Comparison of ENCODE assay signal across 28 mouse cellular contexts in genomic region chr11:79207691-79208090, GRCm38 (mm10). TPM values are rescaled to one million over a fixed set of nuclear protein-coding genes. Genes with fewer than 3 reads are reported as not detected.
DNase-seq lines count a peak whose midpoint lies in the region; ATAC-seq and TF ChIP-seq lines count a peak whose summit lies in the region.
"Had no signal": no experiment of that assay in that cellular context is flagged by ENCODE, and none has a peak within 500 bp of the region (broad histone marks: within the 10 kb centered on the region; RNA-seq: fewer than 3 reads in every experiment).

No protein-coding gene starts in this region.

- H3K4me1 ChIP-seq in bone marrow macrophage, adult 2 months (ENCODE audit: control insufficient read depth, insufficient read depth, low read length) = peaks cover 35% of the 10 kb centered on the region
- no peaks in the 10 kb centered on the region for H3K4me1 ChIP-seq in forebrain, embryonic 10.5 days
- no peaks in the 10 kb centered on the region for H3K4me1 ChIP-seq in forebrain, embryonic 16.5 days (replicated peaks; ENCODE audit: control insufficient read depth, insufficient read depth, low read length)
- H3K4me1 ChIP-seq: forebrain, embryonic 13.5 days; limb, embryonic 15.5 days; midbrain, embryonic 10.5 days had no signal

- WGBS in forebrain, embryonic 10.5 days = 85% methylated on average over 10 of the region's 10 CpGs
- WGBS in forebrain, embryonic 16.5 days = 85% methylated on average over 10 of the region's 10 CpGs

- H3K36me3 ChIP-seq in forebrain, embryonic 10.5 days (replicated peaks) = no peaks in the 10 kb centered on the region
- H3K36me3 ChIP-seq in forebrain, embryonic 16.5 days (ENCODE audit: control insufficient read depth, insufficient read depth) = no peaks in the 10 kb centered on the region
- H3K36me3 ChIP-seq: embryonic facial prominence, embryonic 13.5 days; heart, embryonic 12.5 days; hindbrain, embryonic 10.5 days; limb, embryonic 15.5 days; midbrain, embryonic 10.5 days had no signal

- no peak overlapping the region for H3K4me2 ChIP-seq in forebrain, embryonic 16.5 days (ENCODE audit: low read length)
- H3K4me2 ChIP-seq: embryonic facial prominence, embryonic 13.5 days; forebrain, embryonic 13.5 days; heart, embryonic 12.5 days; limb, embryonic 15.5 days; lung, embryonic 14.5 days had no signal

- no peak for TF ChIP-seq POLR2A in bone marrow macrophage, adult 2 months (IDR thresholded peaks at IDR 0.05; ENCODE audit: borderline replicate concordance, low read depth, low read length)

- H3K9me3 ChIP-seq in forebrain, embryonic 10.5 days = no peaks in the 10 kb centered on the region
- H3K9me3 ChIP-seq in forebrain, embryonic 16.5 days (ENCODE audit: control insufficient read depth, low read length) = no peaks in the 10 kb centered on the region
- H3K9me3 ChIP-seq: embryonic facial prominence, embryonic 13.5 days; forebrain, embryonic 13.5 days; heart, embryonic 12.5 days; hindbrain, embryonic 10.5 days; limb, embryonic 15.5 days; midbrain, embryonic 10.5 days had no signal

- no peak for ATAC-seq in forebrain, embryonic 16.5 days
- ATAC-seq: forebrain, embryonic 13.5 days; hindbrain, embryonic 16.5 days; intestine, postnatal 0 days had no signal

- peak overlapping the region; percentile 16; the same call in 1 of the 2 replicates for H3K27ac ChIP-seq in bone marrow macrophage, adult 2 months (ENCODE audit: insufficient read depth, low read depth, low read length)
- H3K27ac ChIP-seq in forebrain, embryonic 10.5 days = no peak overlapping the region
- no peak overlapping the region for H3K27ac ChIP-seq in forebrain, embryonic 16.5 days (ENCODE audit: low read length)
- H3K27ac ChIP-seq: embryonic facial prominence, embryonic 13.5 days; forebrain, embryonic 13.5 days; hindbrain, embryonic 10.5 days; limb, embryonic 15.5 days; liver, embryonic 14.5 days; midbrain, embryonic 10.5 days had no signal

- H3K4me3 ChIP-seq in bone marrow macrophage, adult 2 months (ENCODE audit: insufficient read depth, low read length) = no peak overlapping the region
- H3K4me3 ChIP-seq in forebrain, embryonic 10.5 days = no peak overlapping the region
- H3K4me3 ChIP-seq in forebrain, embryonic 16.5 days (replicated peaks; ENCODE audit: low read length) = no peak overlapping the region
- H3K4me3 ChIP-seq: embryonic facial prominence, embryonic 13.5 days; erythroblast, embryonic 14.5 days; forebrain, embryonic 13.5 days; heart, embryonic 12.5 days; hindbrain, embryonic 10.5 days; limb, embryonic 15.5 days; midbrain, embryonic 10.5 days had no signal

- no peak for TF ChIP-seq CTCF in bone marrow macrophage, adult 2 months (IDR thresholded peaks at IDR 0.05; ENCODE audit: low read depth, low read length)

- no peaks in the 10 kb centered on the region for H3K27me3 ChIP-seq in forebrain, embryonic 10.5 days (ENCODE audit: poor library complexity, severe bottlenecking)
- no peaks in the 10 kb centered on the region for H3K27me3 ChIP-seq in forebrain, embryonic 16.5 days (replicated peaks; ENCODE audit: control insufficient read depth, insufficient read depth, low read length)
- H3K27me3 ChIP-seq: embryonic facial prominence, embryonic 13.5 days; forebrain, embryonic 13.5 days; heart, embryonic 12.5 days; limb, embryonic 15.5 days had no signal

- DNase-seq in retina, postnatal 1 day = peak; percentile 39
- no peak for DNase-seq in retina, embryonic 14.5 days (ENCODE audit: low spot score)
- DNase-seq in CD4-positive, CD25-positive, alpha-beta regulatory T cell, adult 2 months (ENCODE audit: low read depth, low spot score) = peak; percentile 65
- peak; percentile 20 to 45 for DNase-seq in monocyte, adult 2 months (ENCODE audit: low read depth in 1 of 2, low spot score in 2 of 2)
- no peak for DNase-seq in forebrain, embryonic 10.5 days (ENCODE audit: extremely low spot score, low spot score)
- no peak for DNase-seq in ovary, adult 18-20 months (ENCODE audit: low spot score)
- DNase-seq: adrenal gland, adult 8-10 months; cerebellum, adult 2 months; cerebellum, postnatal 25 days; embryo, embryonic 11 days; heart, postnatal 10 days; layer of hippocampus, adult 9-11 months; left cerebral cortex, postnatal 4 days; lung, embryonic 14.5 days; lung, postnatal 36 days; thymus, postnatal 14 days had no signal

- H3K9ac ChIP-seq in forebrain, embryonic 16.5 days (replicated peaks; ENCODE audit: low read depth, low read length) = no peak overlapping the region
- H3K9ac ChIP-seq: embryonic facial prominence, embryonic 13.5 days; forebrain, embryonic 13.5 days; heart, embryonic 12.5 days; limb, embryonic 15.5 days; liver, embryonic 14.5 days; lung, embryonic 14.5 days had no signal

RNA-seq across cellular contexts. Expression of gene Wsb1, which starts 46.8 kb away (rescaled TPM):
- 181 and 218 TPM in 2 replicates for polyA plus RNA-seq in bone marrow macrophage, adult 2 months (2012; ENCODE audit: insufficient read depth, insufficient read length, missing spikeins)
- polyA plus RNA-seq in forebrain, embryonic 10.5 days (2016; fragmentation: Nextera tagmentation; extraction: Ambion mirVana) = 256 and 266 TPM in 2 replicates
- 505 and 535 TPM in 2 replicates for polyA plus RNA-seq in forebrain, embryonic 16.5 days (2015; fragmentation: Nextera tagmentation; extraction: Ambion mirVana)

Comparison
In these comparisons a context has a peak if more than half of its experiments do, and no peak if none do; other contexts are left out.
1. DNase-seq: peak in retina, postnatal 1 day (single experiment), CD4-positive, CD25-positive, alpha-beta regulatory T cell, adult 2 months (single experiment) and monocyte, adult 2 months (2 of 2); none in retina, embryonic 14.5 days (single experiment), forebrain, embryonic 10.5 days (single experiment) and ovary, adult 18-20 months (single experiment).